Mouse (Mus musculus) embryonic fibroblast, embryonic 13.5 days (primary cell): ENCODE measurements at regions not wholly inside any gene's neighbourhood (a gene's known extent, or its start where the extent isn't known, plus 50 kb on each side); places are given as distances from the start of the nearest gene placed in this dataset.

ENCODE experiments used
- CTCF ChIP-seq: IDR thresholded peaks from 2 replicates; pipeline ENCODE4 v1.5.1; 2011; ENCODE audit warnings: mild to moderate bottlenecking, control low read depth, low read length, moderate library complexity, borderline replicate concordance; ENCODE audit not compliant: insufficient read depth
- POLR2A ChIP-seq: IDR thresholded peaks from 2 replicates; pipeline ENCODE4 v1.6.1; 2011; ENCODE audit warnings: low read depth, mild to moderate bottlenecking, control low read depth, low read length, moderate library complexity

DNA sequence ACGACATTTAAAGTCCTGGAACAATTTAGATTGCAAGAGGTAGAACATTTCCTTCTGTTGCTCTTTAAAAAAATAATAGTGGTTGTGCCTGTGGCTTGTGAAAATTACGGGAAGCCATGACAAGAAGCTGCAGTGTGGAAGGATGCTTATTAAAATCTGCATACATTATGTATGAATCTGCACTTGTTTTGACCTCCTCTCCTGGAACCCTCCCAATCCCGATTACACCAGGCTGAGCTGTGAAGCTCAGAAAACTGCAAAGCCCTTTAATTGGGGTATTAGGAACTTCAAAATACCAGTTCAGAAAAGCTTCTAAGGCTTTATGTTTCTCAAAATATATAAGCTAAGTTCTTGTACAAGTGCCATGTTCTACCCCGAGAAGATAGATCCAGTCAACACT, 171.8 kb downstream of the Fam76b start:
- TF ChIP-seq CTCF, result no peak
- TF ChIP-seq POLR2A, result no peak
